Mouse (Mus musculus) lung, postnatal 10 days (tissue): Measurements from ENCODE around the gene Nt5c2.

Experiments used
- DNase-seq: peaks from one replicate; pipeline ENCODE4 v3.0.0; 2021

Gene Nt5c2

DNA sequence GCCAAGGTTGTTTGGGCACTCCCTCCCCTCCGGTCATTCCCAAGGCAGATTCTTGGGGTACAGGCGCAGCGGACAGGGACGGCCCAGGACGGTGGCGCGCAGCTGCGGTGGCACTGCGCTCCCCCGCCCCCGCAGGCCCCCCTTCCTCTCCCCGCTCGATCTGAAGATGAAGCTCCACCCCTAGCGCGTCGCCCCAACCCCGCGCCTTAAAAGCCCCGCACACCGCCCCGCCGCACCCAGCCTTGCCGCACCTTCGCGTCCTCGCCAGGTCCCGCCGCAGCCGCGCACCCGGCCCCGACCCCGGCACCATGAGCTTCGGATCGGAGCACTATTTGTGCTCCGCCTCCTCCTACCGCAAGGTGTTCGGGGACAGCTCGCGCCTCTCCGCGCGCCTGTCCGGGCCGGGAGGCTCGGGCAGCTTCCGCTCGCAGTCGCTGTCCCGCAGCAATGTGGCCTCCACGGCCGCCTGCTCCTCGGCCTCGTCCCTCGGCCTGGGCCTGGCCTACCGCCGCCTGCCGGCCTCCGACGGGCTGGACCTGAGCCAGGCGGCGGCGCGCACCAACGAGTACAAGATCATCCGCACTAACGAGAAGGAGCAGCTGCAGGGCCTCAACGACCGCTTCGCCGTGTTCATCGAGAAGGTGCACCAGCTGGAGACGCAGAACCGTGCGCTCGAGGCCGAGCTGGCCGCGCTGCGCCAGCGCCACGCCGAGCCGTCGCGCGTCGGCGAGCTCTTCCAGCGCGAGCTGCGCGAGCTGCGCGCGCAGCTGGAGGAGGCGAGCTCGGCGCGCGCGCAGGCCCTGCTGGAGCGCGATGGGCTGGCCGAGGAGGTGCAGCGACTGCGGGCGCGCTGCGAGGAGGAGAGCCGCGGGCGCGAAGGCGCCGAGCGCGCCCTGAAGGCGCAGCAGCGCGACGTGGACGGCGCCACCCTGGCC is at the start of gene Nt5c2, which contains the start of gene Ina:
Gene Nt5c2 (minus strand): TSS at position 707 of the 935 bp plus-strand sequence.
Gene Ina (plus strand): TSS at position 252 of the 935 bp plus-strand sequence.
- DNase-seq = peak; percentile 38

DNA sequence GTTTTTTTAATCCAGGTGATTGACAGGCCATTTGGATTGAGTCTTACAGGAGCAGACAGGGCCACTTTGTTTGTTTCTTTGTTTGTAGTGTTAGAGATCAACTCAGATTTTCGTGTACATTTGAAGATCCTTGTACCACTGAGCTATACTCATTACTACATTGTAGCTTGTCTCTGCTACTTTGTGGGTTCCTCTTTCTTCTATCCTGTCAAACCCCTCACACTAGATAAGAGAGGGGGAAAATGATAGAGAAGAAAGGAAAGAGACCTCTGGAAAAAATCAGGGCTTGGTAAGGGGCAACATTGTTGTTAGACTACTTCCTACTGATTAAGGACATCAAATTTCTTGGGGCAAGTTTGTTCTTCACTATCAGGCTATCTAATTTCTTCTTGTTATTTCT is 42.7 kb upstream of the Nt5c2 start:
- DNase-seq = no peak

DNA sequence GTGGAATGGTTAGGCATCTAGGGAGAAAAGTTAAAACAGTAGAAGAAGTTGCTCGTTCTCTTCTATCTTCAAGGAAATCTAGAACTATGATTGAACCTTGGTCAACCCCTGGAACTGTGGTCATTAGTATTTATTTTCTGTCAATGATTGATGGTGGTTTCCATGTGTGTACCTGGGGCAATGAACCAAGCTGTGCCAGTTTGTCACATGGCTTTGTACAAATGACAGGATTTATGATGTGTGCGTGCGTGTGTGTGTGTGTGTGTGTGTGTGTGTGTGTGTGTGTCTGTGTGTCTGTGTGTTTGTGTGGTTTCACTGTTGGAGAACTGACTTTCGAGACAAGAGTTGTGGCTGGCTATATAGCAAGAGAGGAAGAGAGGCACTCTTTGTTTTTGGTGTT is 38.5 kb upstream of the Nt5c2 start:
- DNase-seq = no peak

DNA sequence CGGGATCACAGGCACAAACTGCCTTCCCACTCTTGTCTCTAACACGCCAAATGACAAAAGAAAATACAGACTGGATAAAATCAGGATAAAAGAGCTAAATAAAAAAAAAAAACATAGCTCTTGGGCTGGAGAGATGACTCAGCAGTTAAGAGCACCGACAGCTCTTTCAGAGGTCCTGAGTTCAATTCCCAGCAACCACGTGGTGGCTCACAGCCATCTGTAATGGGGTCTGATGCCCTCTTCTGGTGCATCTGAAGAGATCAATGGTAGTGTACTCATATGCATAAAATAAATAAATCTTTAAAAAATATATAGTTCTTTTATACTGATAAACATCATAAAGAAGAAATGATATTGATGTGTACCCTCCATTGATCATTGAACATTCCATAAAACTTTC is 38.0 kb upstream of the Nt5c2 start:
- no peak for DNase-seq

DNA sequence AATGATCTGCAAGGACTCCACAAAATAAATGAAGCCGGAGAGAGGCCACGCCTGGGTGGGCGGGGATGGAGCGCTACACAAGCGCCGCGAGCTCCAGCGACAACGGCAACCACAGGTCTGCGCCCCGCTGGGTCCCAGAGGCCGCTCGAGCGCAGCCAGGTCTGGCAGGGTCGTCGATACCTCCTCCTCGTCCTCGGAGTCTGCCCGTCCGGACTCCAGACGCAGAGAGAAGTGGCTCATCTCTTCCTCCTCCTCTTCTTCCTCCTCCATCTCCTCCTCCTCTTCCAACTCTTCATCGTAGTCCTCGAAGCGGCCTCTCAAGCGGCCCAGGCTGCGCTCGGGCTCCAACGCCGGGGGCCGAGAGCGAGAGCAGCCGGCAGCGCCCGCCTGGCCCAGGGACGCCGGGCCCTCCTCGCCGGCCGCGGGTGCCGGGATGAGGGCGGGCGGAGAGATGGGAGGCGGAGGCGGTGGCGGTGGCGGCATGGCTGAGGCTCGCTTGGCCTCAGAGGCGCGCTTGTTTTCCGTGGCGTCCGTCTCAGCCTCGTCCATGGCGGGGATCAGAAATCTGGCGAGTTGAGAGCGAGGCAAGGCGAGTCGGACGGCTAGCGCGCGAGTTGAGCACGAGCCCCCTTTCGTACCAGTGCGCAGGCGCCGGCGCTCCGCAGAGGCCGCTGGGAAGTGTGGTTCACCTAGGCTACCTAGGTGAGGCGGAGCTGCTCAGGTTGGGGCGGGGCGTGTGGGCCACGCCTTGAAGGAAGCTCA is 35.5 kb upstream of the Nt5c2 start, which contains the start of gene Pcgf6:
Gene Pcgf6 (minus strand): TSS at position 636 of the 762 bp plus-strand sequence.
- DNase-seq = peak; percentile 80

DNA sequence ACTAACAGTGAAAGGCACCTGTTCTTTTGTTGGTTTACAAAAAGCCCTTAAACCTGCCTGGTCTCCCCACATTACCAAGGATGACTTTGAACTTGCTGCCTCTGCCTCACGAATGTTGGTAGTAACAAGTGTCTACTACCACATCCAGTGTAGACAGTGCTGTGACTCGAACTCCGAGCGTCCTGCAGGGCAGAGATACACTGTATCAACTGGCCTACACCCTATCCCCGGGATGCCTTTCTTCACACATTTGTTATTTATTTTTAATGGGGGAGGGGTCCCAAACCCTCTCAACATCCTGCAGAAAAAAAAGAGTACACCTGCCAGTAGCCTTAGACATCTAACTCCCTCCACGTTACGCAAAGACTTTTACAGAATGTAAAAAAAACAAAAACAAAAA is 34.9 kb upstream of the Nt5c2 start:
- DNase-seq = no peak

DNA sequence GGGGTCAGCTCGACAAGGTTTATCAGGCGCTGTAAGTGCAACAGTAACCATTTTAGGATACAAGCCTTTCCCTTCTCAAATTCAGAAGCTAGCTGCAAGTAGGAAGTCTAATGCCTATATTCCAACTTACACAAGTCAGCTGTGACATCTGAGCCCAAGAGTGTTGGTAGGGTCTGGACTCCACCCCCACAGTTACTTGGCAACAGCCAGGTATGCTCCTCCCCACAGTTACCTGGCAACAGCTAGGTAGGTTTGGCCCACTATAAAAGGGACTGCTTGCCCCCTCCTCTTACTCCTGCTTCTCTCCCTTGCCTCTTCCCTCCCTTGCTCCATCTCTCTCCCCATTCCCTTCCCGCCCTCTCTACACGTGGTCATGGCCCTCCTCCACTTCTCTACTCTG is 34.1 kb upstream of the Nt5c2 start:
- no peak for DNase-seq

DNA sequence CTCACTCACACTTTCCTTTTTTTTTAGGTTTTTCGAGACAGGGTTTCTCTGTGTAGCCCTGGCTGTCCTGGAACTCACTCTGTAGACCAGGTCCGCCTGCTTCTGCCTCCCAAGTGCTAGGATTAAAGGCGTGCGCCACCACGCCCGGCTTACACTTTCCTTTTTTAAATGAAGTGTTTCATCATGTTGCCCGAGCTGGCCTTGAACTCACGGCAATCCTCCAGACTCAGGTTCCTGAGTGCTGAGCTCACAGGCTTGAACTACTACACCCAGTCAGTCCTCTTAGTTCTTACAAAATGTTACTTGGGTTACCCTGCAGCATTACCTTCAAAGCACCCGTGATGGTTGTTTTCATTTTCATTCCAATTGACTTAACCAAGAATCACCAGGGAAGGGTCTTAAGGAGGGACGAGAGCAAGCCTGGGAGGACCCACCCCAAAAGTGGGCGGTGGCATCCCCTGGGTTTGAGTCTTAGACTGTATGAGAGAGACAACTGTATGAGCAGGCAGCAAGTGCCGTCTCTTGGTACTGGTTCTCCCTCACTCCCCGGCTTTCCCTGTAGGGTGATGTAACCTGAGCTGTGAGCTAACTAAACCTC is 32.4 kb upstream of the Nt5c2 start:
- DNase-seq = no peak

DNA sequence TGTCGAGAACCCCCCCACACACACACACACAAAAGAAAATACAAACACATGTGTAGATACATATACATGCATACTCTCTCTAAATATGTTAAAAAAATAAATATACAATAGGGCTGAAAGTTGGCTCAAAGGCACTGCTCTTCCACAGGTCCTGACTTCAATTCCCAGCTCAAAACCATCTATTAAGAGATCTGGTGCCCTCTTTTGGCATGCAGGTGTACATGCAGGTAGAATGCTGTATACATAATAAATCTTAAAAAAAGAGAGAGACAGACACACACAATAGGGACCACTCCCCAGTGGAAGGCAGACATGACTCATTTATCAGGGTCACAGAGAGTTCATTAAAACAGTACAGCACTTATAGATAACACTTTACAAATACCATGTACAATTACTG is 31.4 kb upstream of the Nt5c2 start:
- DNase-seq = no peak

DNA sequence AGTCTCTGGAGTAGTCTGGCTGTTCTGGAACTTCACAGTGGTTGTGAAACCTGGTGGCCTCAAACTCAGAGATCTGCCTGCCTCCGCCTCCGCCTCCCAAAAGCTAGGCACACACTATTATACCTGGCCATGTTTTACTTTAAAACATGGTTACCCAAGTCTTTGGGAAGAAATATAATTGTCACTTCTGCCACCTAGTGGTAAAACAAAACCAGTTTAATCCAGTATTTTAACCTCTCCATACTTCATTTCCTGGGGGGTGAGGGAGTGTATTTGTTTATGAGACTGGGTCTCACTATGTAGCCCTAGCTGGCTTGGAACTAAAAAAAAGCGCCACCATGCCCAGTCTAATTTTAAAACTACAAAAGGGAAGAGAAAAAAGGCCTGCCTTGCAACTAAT is 28.7 kb upstream of the Nt5c2 start:
- no peak for DNase-seq

DNA sequence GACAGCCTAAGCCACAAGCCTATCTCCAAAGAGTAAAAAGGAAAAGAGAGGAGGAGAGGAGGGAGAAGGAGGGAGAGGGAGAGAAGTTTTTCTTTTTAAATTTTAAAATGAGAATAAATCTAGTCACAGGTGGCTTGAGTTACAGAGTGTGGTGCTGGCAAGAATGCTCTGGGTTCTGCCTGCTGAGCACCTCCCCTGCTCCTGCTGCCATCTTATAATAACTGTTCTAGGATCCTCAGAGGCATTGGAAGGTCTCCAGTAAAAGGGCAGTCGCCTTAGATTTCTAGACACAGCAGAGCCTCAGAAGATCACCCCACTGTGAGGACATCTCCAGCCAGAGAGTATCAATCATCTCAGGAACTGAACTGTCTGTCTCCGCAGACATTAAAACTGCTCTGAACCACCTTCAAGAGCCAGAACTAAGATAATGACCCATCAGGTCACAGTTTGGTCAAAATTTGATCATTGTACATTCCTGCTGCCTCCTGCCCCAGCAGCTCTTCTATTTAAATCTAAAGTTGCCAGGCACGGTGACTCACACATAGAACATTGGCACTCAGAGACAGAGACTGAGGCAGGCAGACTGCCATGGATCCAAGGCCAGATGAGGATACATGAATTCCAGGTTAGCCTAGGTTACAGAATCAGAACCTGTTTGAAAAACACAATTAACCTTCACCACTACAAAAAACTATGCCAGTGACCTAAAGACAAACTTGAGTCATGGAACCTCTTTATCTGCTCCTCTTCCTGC is 25.9 kb upstream of the Nt5c2 start:
- DNase-seq = no peak

DNA sequence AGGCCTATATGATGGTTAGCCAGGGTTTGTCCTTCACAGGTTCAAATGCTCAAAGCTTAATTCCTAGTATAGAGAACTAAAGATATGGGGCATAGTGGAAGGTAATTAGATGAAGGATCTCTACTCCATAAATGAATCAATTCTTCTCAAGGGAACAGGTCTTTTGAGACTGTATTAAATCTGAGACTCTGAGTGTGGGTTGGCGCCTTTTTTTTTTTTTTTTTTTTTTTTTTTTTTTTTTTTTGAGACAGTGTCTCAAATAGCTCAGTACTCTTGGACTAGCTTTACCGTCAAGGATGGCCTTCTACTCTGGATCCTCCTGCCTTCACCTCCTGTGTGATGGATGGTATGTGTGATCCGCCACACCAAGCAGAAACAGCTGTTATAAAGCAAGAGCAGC is 21.6 kb upstream of the Nt5c2 start:
- no peak for DNase-seq

DNA sequence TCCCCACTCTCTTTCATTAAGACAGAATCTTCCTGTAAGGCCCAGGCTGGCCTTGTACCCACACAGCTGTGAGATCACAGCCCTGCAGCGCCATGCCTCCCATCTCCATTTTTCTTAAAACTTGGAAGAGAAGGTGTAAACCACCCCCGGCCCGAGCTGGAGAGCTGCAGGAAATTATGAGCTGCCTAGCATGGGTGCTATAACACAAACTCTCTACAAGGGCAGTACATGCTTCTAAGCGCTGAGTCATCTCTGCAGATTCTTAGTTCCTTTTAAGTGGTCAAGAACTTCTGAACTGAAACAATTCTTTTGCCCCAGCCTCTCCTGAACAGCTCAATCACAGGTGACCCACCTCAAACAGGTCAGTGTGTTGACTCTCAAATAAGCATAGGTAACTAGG is 20.0 kb upstream of the Nt5c2 start:
- DNase-seq = no peak

DNA sequence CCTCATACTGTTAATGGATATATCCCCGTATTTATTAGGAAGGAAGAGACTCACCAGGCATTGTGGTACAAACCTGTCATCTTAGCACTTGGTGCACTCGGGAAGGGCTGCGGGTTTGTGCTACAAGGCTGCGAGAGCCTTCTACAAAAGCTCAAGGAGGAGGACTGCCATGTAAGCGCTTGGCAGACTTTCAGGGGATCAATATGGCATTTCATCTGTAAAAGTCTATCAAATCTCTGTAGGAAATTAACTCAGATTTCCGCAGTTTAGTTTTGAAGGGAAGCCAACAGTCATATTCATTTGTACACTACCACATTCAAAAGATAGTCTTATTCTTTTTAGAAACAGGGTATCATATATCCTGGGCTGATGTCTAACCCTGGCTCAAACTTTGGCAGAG is 16.8 kb upstream of the Nt5c2 start:
- no peak for DNase-seq

DNA sequence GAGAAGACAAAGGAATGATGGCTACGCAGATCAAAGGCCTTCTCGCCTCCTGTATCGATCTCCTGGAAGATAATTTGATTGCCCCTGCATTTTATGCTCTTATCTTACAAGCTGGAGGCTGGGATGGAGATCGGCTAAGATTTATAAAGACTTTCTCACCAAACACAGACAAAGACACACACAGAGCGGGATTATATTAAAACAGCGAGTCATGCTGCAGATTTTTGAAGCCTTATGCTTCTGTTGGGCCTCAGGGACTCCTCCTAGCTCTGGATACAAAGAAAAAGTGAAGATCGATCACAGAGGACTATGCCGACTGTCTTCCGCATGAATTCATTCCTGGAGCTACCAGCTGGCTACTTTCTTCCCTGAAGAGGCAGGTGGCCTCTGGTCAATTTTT is 14.8 kb upstream of the Nt5c2 start:
- no peak for DNase-seq

DNA sequence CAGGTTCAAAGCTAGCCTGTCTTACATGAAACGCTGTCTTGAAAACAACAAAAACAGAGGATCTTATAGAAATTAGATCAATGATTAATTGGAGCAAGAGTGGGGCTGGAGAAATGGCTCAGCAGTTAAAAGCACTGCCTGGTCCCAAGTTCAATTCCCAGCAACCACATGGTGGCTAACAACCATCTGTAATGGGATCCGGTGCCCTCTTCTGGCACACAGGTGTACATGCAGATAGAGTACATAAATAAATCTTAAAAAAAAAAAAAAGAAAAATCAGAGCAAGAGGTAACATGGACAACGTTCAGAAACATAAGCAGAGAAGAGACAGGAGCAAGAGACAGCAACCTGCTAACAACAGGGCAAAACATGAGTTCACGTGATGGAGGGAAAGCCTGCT is 11.6 kb upstream of the Nt5c2 start:
- no peak for DNase-seq

DNA sequence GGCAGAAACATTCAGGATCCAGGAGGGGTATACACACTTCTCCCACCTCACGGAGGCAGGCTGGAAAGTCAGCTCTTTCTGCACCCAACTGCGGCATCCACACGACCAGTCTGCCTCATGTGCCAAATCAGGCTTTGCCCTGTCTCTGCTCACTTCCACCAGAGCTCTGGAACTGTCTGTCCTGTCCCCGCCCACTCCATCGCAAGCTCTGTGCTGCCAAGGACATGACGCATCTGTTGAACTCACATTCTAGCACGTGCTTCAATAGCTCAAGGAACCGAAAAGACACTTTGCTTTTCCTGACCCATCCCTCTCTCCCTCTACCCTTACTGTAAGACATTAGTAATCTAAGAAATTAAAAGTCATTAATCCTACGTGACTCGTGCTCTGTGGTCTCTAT is 10.0 kb upstream of the Nt5c2 start:
- DNase-seq = peak; percentile 64

DNA sequence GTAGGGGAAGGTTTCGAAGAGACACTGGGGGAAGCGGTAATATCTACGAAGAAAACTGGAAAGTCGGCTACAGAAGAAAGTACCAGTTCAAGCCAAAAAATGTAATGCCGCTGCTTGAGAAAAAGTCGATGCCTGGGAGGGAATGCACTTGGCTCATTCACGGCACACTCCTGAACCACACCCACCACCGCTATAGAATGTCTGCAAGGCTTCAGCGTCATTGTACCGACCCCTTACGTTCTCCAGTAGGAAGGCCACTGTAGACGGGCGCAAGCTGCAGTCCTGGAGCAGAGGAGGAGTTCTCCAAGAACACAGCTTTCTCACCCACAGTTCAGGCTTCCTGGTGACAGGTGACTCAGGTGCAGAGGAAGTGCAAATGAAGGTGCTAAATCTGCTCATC is 8.6 kb upstream of the Nt5c2 start:
- no peak for DNase-seq

DNA sequence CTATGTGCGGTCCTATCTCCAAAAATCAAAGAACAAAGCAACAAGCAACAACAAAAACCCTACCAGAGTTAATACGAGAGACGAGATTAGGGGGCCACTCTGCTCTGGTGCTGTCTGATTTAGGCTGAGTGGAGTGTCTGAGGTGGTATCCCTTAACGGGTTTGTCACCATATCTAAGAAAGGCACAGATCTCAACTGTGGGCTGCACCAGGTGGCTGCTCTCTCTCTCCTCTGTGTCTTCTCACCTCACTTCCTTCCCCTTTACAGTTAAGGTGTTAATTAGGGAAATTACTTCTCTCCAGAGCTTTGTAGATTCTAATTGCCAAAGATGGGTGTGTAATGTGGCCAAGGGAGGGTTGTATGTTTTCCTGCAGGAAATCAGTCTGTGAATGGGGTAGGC is 7.8 kb upstream of the Nt5c2 start:
- DNase-seq = no peak

DNA sequence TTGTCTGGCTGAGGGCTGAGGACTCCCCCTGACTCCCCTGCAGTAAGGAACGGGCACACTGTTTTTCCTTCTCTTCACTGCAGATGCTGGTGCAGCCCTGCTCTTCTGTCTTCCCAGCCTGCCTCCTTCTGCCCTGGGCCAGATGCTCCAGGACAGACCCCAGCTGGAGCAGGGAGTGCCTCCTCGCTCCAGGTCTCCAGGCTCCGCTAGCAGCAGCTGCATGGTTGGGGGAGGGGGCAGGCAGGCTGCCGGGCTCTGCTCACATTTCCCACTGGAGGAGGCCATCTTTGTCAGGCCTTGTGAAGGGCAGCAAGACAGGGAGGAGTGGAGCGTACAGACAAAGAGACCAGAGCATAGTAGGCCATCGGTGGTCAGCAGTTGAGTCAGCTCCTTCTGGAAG is 4.4 kb upstream of the Nt5c2 start:
- DNase-seq = no peak

DNA sequence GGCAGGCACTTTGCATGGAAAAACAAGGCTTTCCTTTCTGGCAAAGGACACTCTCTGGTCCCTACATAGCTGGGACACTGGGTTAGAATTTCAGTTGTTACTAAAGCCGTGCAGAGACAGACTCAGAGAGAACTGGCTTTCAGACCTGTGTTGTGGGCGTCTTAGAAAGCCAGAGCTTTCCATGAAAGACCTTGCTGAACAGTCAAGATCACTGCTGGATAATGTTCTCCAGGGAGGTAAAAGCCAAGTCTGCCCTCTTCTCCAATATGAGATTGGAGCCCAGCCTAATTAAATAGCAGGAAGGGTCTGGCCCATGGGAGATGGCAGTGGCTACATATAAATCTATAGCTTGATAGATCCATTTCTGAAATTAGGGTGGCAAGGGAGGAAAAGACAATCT is 3.4 kb upstream of the Nt5c2 start:
- DNase-seq = no peak

DNA sequence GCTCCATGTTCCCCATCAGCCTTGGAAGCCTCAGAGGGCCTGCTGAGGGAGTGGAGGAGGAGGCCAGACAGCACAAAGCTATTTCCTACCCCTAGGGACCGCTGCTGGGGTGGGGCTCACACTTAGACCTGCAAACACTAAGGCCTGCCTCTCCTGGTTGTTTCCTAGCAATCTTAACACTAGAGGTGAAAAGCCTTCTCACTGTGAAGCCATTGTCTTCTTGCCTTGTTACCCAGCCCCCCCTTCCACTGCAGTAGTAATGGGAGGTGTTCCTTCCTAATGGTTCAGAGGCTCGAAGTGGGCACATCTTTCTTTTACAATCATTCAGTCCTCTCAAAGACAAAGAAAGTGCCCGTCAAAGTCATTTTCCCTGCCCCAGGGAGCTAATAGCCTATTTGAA is 2.9 kb upstream of the Nt5c2 start:
- DNase-seq = no peak

DNA sequence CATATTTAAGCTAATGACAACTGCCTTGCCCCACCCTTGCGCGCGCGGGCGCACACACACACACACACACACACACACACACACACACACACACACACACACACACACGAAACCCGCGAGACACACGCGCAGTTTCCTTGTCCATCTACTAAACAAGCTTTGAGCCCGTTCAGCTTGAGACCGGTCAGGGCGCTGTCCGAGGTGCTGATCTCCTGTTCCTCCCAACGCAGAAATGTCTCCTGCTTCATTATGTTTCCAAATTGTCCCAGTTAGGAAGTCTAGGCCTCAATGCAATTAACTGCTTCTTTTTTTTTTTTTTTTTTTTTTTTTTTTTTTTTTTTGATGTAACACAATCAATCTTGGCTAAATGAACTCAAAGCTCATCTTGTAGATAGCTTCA is 1.5 kb upstream of the Nt5c2 start:
- DNase-seq = peak; percentile 88
